Mouse (Mus musculus) heart, embryonic 14.5 days (tissue): ENCODE data around the gene Rcc1. TPM values are rescaled to one million over a fixed set of nuclear protein-coding genes. Genes with fewer than 3 reads are reported as not detected.

Experiments used
- ATAC-seq: fragments of 200-750 bp; cut with Nextera tagmentation; 2 replicates; pipeline ENCODE4 v1.8.0; 2017; ENCODE audit warnings: low read depth, moderate TSS enrichment; ENCODE audit not compliant: insufficient number of reproducible peaks, insufficient read depth, low FRiP score
- H3K27ac ChIP-seq, 2 experiments: fragments of 200-500 bp in 1 of 2; fragments of 300-500 bp in 1 of 2; sonication (generic) in 1 of 2; replicated peaks in 1 of 2; 2 replicates each; pipeline ENCODE4 v1.5.1; 2012 to 2014; ENCODE audit warnings: low read depth in 2 of 2, low read length in 2 of 2, control low read depth in 1 of 2, mild to moderate bottlenecking in 1 of 2, mixed read lengths in 1 of 2; ENCODE audit not compliant: control insufficient read depth in 1 of 2, insufficient read depth in 1 of 2
- H3K27me3 ChIP-seq: fragments of 300-500 bp; sonication (generic); 2 replicates; pipeline ENCODE4 v1.6.1; 2014; ENCODE audit warnings: mild to moderate bottlenecking, low read length, control low read depth; ENCODE audit not compliant: control insufficient read depth, insufficient read depth
- H3K36me3 ChIP-seq: fragments of 300-500 bp; sonication (generic); 2 replicates; pipeline ENCODE4 v1.6.1; 2014; ENCODE audit warnings: mild to moderate bottlenecking, control low read depth, low read length, mixed read lengths; ENCODE audit not compliant: control insufficient read depth, insufficient read depth
- H3K4me1 ChIP-seq, 2 experiments: fragments of 200-500 bp in 1 of 2; fragments of 300-500 bp in 1 of 2; sonication (generic) in 1 of 2; 2 replicates each; pipeline ENCODE4 v1.6.1; 2012 to 2014; ENCODE audit warnings: low read length in 2 of 2, control low read depth in 1 of 2, mixed read lengths in 1 of 2; ENCODE audit not compliant: control insufficient read depth in 2 of 2, insufficient read depth in 2 of 2
- H3K4me2 ChIP-seq: fragments of 300-500 bp; sonication (generic); 2 replicates; pipeline ENCODE4 v1.6.1; 2014; ENCODE audit warnings: mild to moderate bottlenecking, low read length
- H3K4me3 ChIP-seq, 2 experiments: fragments of 200-500 bp in 1 of 2; fragments of 300-500 bp in 1 of 2; sonication (generic) in 1 of 2; 2 replicates each; pipeline ENCODE4 v1.5.1; 2012 to 2014; ENCODE audit warnings: low read length in 2 of 2, mild to moderate bottlenecking in 2 of 2, control low read depth in 1 of 2, low read depth in 1 of 2, moderate library complexity in 1 of 2; ENCODE audit not compliant: control insufficient read depth in 1 of 2, insufficient read depth in 1 of 2
- H3K9ac ChIP-seq: fragments of 300-500 bp; sonication (generic); 2 replicates; pipeline ENCODE4 v1.6.1; 2014; ENCODE audit warnings: mild to moderate bottlenecking, low read length
- H3K9me3 ChIP-seq: fragments of 300-500 bp; sonication (generic); 2 replicates; pipeline ENCODE4 v1.6.1; 2016; ENCODE audit warnings: low read length, control low read depth; ENCODE audit not compliant: control insufficient read depth
- WGBS: fragments of 180-500 bp; shearing (Covaris S2); extraction: QIAGEN DNeasy Blood & Tissue Kit; methylation state at CpG from one replicate; pipeline ENCODE4 v1.1.7; 2014; 5-methylcytosine and 5-hydroxymethylcytosine counted together
- polyA plus RNA-seq: library from polyadenylated mRNA; unstranded; fragments of >200 nt; fragmentation: Nextera tagmentation; extraction: Ambion mirVana; gene quantifications from 2 replicates; pipeline ENCODE4 v1.2.1, GENCODE M21; 2014

The Rcc1 gene
- polyA plus RNA-seq, 1 experiment from 2014 or later = 21.1 TPM

DNA sequence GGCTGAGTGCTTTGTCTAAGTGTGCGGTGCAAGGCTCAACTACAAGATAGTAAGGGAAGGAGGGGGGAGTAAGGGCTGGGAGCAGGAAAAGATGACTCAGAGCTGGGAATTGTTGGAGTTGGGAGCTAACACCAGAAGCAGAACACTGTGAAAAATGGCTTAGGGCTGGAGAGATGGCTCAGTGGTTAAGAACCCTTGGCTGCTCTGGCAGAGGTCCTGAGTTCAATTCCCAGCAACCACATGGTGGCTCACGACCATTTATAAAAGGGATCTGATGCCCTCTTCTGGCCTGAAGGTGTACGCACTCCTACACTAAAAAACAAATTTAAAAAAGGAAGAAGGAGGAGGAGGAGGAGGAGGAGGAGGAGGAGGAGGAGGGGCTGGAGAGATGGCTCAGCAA, 6.7 kb downstream of the Rcc1 start:
- Histone ChIP-seq H3K9me3 (no peaks in the 10 kb centered on the region), H3K4me1 (peaks cover 7 to 26% of the 10 kb centered on the region in 2 experiments), H3K27me3 (no peaks in the 10 kb centered on the region), H3K36me3 (peaks cover 16% of the 10 kb centered on the region), H3K9ac (no peak overlapping the region), H3K4me3 (no peak overlapping the region), H3K27ac (no peak overlapping the region), H3K4me2 (no peak overlapping the region)
- 44% methylated on average over 3 of the region's 3 CpGs for WGBS
- no peak for ATAC-seq

DNA sequence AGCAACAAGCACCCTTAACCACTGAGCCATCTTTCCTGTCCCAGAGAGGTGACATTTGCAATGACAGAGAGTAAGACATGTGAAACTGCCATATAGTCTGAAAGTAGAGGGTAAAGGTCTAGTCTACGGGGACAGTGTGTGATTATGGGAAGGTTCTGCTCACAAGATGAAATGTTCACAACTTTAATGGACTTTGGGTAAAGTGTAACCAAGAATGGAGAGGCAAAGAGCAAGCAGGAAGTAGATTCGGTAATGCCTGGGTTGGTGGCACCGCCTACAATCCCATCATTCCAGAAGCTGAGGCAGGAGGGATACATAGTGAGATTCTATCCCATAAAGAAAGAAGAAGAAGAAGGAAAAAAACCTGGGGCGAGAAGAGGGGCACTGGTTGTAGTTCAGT, 7.1 kb downstream of the Rcc1 start:
- H3K4me1 ChIP-seq = peaks cover 7 to 23% of the 10 kb centered on the region in 2 experiments
- no peak overlapping the region for H3K9ac ChIP-seq
- no peaks in the 10 kb centered on the region for H3K27me3 ChIP-seq
- no peak overlapping the region for H3K4me2 ChIP-seq
- peaks cover 12% of the 10 kb centered on the region for H3K36me3 ChIP-seq
- no peaks in the 10 kb centered on the region for H3K9me3 ChIP-seq
- no peak overlapping the region for H3K4me3 ChIP-seq
- ATAC-seq = no peak
- no peak overlapping the region for H3K27ac ChIP-seq
- 72% methylated on average over 4 of the region's 4 CpGs for WGBS

DNA sequence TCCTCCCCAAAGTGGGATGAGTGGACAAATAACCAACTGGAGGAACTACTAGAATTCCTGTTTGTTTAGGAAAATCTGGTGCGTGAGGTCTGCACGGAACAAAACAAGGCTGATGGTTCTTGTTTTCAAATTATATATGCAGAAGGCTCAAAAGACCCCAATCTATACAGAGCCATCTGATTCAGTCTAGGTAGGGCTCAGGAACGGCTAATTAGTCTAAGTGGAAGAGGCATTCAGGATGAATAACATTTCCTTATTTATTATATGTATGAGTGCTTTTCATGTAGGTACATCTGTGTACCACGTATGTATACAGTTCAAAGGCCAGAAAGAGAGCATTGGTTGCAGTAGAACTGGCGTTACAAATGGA, 7.6 kb downstream of the Rcc1 start:
- peaks cover 8% of the 10 kb centered on the region for H3K36me3 ChIP-seq
- H3K9me3 ChIP-seq = no peaks in the 10 kb centered on the region
- ATAC-seq = no peak
- no peak overlapping the region for H3K4me2 ChIP-seq
- no peak overlapping the region for H3K27ac ChIP-seq
- no peaks in the 10 kb centered on the region for H3K27me3 ChIP-seq
- WGBS = 46% methylated on average over 5 of the region's 5 CpGs
- H3K4me1 ChIP-seq = peaks cover 7 to 19% of the 10 kb centered on the region in 2 experiments
- H3K4me3 ChIP-seq = peak overlapping the region in 1 of 2 experiments; percentile 74; a peak in 1 of 4 replicates
- H3K9ac ChIP-seq = no peak overlapping the region

GRCm38 (mm10) chr4:132345135-132345842, 8.1 kb downstream of the Rcc1 start:
- Histone ChIP-seq H3K27ac (peak overlapping the region; percentile 64; a peak in 3 of 4 replicates), H3K4me3 (peak overlapping the region; percentile 74 to 90), H3K4me2 (peak overlapping the region; percentile 92), H3K4me1 (peaks cover 7 to 19% of the 10 kb centered on the region in 2 experiments), H3K9me3 (no peaks in the 10 kb centered on the region), H3K9ac (peak overlapping the region; percentile 86), H3K27me3 (no peaks in the 10 kb centered on the region), H3K36me3 (peaks cover 2% of the 10 kb centered on the region; the same call in 1 of the 2 replicates)
- ATAC-seq = peak; percentile 84
- WGBS = under 1% methylated on average over 77 of the region's 83 CpGs

DNA sequence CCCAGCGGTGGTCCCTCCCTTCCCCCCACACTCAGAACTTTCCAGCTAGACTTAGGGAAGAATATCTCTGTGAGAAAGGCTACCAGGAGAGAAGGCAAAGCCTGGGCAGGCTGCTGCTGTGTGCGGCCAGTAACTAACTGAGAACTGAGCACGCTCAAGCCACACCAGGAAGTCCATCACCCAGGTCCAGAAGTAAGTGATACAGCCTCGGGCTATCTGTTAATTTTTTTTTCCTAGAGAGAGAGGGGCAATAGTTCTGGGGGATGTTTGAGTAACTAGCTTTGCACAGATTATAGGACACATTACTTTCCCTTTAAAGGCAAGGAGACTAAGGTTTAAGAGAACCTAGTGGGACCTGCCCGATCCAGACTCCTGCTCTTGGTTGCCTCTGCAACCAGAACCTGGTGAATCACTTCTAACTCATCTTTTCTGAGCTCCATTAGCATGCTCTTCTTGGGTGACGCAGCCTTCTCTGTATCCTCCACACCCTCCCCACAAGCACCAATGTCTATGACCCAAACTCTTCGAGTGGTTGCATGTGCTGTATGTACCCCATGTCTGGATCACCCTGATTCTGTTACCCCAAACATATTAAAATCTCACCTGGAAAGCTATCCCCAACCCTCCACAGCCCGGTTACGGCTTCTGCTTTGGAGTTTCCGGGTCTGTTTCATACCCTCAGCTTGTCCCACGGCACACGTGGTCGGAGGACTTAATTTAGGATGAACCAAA, 8.8 kb downstream of the Rcc1 start:
- Histone ChIP-seq H3K27ac (no peak overlapping the region), H3K36me3 (peaks cover 6% of the 10 kb centered on the region), H3K4me1 (peaks cover 7 to 19% of the 10 kb centered on the region in 2 experiments), H3K9me3 (no peaks in the 10 kb centered on the region), H3K27me3 (no peaks in the 10 kb centered on the region), H3K9ac (peak overlapping the region; percentile 86), H3K4me3 (peak overlapping the region; percentile 74 to 90), H3K4me2 (peak overlapping the region; percentile 92)
- no peak for ATAC-seq
- WGBS = 7% methylated on average over 13 of the region's 13 CpGs

DNA sequence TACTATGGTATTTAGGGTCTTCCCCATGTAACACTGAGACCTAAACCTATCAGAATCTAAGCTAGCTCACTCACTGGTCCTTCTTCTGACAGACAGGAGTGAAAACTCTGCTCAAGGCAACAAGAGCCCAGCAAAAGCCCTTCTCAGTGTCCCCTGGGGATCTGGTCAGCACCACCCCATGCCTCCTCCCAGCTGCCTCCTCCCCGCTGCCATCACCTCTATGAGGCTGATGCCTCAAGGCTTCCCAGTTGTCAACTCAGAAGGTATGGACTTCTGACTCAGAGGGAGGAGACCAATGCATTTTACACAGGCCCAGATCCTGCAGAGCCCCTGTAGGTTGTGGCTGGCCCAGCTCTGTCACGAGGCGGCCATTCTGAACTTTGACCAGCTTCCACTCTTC, 12.0 kb downstream of the Rcc1 start:
- Histone ChIP-seq H3K9me3 (no peaks in the 10 kb centered on the region), H3K9ac (no peak overlapping the region), H3K4me2 (no peak overlapping the region), H3K36me3 (peaks cover 36% of the 10 kb centered on the region), H3K27me3 (no peaks in the 10 kb centered on the region), H3K4me3 (no peak overlapping the region), H3K27ac (no peak overlapping the region), H3K4me1 (peaks cover 7 to 19% of the 10 kb centered on the region in 2 experiments)
- no peak for ATAC-seq
- 86% methylated on average over 3 of the region's 3 CpGs for WGBS

GRCm38 (mm10) chr4:132338943-132339342, 14.5 kb downstream of the Rcc1 start:
- Histone ChIP-seq H3K9me3 (no peaks in the 10 kb centered on the region), H3K4me1 (peaks cover 2 to 9% of the 10 kb centered on the region in 2 experiments), H3K27ac (no peak overlapping the region), H3K4me2 (no peak overlapping the region), H3K27me3 (no peaks in the 10 kb centered on the region), H3K4me3 (no peak overlapping the region), H3K9ac (no peak overlapping the region), H3K36me3 (peaks cover 61% of the 10 kb centered on the region)
- 90% methylated on average over 13 of the region's 13 CpGs for WGBS
- ATAC-seq = no peak
